Mouse (Mus musculus): ENCODE results near the gene Nol7. TPM values are rescaled to one million over a fixed set of nuclear protein-coding genes. Genes with fewer than 3 reads are reported as not detected.

The Nol7 gene
- polyA plus RNA-seq, 1 experiment, result 101 TPM

DNA sequence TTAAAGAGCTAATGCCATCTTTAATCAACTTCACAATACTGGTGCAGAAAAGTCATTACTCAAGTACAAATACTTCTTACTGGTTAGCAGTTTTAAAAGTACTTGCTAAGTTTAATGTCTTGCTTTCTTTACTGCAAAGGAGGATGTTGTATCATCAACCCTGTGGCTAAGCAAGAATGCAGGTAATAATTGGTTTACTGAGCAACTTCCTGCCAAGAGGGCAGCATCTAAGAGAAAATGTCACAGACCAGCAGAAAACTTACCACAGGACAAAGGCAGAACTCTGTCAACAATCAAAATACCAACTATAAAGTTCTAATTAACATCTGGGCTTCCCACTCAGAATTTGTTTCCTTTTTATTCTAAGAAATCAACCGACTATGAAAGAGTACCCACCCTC is 17.1 kb downstream of the Nol7 start:
- DNase-seq (ENCODE audit: extremely low spot score in 1 of 2, low spot score in 1 of 2), result no peak

DNA sequence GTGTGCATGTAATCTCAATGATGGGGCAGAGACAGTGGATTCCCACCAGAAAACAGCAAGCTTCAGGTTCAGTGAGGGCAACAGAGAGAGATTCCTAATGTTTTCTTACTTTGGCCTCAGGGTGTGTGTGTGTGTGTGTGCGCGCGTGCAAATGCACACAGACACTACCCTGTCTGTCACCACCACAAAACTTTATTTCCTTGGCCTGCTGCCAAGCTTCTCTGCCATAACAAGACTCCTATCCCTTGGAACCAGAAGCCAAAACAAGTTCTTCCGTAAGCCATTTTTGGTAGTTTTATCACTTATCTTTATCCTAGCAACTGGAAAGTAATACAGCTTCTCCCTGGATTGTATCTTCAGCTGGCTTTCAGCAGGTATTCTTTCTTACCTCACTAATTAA is 30.2 kb downstream of the Nol7 start:
- no peak for DNase-seq (ENCODE audit: extremely low spot score in 1 of 2, low spot score in 1 of 2)

DNA sequence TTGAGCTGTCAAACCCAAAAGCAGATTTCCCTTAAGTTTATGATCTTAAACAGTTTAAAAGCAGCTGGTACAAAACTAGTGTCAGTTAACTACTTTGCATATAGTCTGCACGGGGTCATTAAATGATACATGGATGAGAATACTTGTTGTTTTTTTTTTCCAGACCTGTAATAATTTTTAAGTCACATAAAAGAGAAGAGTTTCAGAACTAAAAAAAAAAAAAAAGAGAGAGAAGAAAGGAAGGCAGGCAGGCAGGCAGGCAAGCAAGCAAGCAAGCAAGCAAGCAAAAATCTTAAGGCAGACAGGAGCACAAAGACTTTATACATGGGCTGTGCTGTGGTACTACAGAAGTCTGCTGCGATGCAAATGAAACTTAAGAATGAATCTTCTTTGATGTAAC is 35.2 kb downstream of the Nol7 start:
- no peak for DNase-seq (ENCODE audit: extremely low spot score in 1 of 2, low spot score in 1 of 2)

DNA sequence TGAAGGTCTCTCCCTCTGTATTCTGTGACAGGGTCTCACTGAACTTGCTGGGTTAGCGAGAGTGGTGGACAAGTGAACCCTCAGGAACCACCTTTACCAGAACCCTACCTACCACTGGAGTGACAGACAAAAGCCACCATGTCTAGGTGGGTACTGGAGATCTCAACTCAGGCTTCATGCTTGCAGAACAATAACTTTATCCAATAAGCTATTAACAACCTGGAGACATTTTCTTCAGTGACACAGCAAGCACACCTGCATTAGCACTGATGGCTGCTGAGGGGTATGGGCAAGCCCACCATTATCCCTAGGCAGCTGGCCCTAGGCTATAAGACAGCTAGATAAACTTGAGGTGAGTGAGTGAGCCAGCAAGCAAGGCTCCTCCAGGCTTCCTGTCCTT is 42.2 kb downstream of the Nol7 start:
- DNase-seq (ENCODE audit: extremely low spot score in 1 of 2, low spot score in 1 of 2), result no peak

DNA sequence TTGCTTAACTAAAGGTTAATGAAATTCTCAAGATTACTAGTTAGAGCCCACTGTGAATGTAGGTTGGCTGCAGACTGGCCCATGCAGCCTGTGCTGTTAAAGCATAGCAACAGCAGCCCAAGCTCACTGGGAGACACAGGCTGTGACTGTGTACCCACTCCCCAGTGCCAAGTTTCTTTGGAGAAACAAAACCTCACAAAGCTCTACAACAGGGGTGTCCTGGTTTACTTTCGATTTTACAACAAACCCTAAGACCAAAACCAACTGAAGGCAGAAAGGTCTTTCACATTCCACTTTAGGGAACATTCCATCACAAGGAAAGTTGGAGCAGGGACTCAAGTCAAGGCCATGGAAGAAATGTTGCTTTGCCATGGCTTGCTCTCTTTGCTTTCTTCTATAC is 44.4 kb downstream of the Nol7 start:
- DNase-seq (ENCODE audit: extremely low spot score in 1 of 2, low spot score in 1 of 2), result no peak

DNA sequence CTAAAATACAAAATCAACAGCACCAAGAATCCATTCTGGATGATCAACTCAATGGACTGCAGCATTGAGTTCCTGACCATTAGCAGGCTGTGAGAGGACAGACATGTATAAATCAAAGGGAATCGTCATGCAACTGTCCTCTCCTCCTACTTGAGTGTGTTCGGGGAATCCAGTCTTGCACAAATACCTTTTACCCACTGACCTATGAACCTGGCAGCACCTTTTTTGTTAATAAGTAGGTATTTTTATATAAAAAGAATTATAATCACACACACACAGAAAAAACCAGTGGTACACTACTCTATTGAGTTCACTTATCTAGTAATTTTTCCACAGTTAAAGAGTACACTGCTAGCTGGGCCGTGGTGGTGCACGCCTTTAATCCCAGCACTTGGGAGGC is 45.5 kb downstream of the Nol7 start:
- no peak for DNase-seq (ENCODE audit: extremely low spot score in 1 of 2, low spot score in 1 of 2)

DNA sequence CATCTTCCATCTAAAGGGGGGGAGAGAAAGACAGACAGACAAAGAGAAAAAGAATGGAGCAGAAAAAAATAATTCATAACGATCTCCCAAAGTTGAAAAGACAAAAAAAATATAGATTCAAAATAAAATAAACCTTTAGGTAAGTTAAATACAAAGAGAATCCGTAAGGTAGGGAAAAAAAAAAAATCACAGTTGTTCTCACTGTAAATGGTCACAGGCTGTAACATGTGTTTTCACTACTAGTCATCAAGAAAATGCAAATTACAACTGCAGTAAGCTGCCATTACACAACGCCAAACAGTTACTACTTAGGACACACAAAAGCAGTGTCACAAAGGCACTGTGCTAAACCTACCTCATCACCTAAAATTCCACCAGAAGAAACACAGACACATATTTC is 46.5 kb downstream of the Nol7 start:
- no peak for DNase-seq (ENCODE audit: extremely low spot score in 1 of 2, low spot score in 1 of 2)

DNA sequence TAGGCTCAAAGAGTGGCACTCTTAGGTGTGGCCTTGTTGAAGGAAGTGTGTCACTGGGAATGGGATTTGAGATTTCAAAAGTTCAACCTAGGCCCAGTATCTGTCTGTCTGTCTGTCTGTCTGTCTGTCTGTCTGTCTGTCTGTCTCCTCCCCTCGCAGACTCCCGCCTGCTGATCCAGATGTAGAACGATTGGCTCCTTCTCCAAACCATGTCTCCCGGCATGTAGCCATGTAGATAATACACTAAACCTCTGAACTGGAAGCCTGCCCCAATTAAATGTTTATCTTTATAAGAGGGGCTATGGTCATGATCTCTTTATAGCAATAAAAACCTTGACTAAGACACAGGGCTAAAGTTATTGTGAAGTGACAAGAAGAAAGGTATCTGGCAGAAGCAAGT is 47.6 kb downstream of the Nol7 start:
- DNase-seq (ENCODE audit: extremely low spot score in 1 of 2, low spot score in 1 of 2), result no peak

DNA sequence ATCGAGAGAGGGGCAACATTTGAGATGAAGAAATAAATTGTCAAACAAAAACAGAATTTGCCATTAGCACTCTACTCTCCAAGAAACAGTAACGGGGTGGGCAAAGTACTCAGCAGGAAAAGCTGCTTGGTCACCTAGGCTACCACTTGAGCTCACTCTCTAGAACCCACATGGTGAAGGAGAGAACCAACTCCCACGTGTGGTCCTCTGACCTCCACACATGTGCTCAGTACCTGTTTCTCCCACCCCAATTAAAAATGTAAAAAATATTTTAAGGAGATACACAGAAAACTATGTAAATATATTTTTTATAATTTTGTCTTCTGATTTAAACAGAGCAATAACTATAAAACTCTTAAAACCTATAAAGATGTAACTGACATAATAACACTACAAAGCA is 49.5 kb downstream of the Nol7 start:
- DNase-seq (ENCODE audit: extremely low spot score in 1 of 2, low spot score in 1 of 2), result no peak

DNA sequence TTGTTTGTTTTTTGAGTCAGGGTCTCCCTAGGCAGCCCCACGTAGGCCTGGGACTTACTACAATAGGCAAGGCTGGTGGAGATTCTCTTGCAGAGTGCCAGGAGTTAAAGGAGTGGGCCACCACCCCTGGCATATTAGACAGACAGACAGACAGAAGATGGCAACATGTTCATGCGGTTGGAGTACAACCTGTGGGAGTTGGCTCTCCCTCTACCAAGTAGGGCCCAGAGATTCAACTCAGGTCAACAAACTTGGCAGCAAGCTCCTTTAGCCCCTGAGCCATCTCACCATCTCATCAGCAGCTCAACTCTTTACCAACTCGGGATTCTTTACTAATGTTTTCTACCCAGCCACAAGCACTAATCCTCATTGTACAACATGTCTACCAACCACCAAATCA is 52.5 kb downstream of the Nol7 start:
- no peak for DNase-seq (ENCODE audit: extremely low spot score in 1 of 2, low spot score in 1 of 2)

DNA sequence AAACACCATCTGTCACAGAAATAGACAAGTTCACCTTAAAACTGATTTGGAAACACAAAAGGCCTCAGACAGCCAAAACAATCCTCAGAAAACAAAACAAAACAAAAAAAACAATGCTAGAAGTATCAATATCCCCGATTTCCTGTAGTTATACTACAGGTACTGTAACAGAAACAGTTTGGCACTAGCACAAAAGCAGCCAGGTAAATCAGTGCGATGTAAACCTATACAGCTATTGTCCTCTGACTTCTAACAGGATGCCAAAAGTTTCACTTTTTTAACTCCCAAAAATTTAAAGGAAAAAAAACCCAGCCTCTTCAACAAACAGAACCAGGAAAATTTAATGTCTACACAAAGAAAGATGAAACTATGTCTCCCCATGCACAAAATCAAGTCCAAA is 54.0 kb downstream of the Nol7 start:
- DNase-seq (ENCODE audit: extremely low spot score in 1 of 2, low spot score in 1 of 2), result no peak

DNA sequence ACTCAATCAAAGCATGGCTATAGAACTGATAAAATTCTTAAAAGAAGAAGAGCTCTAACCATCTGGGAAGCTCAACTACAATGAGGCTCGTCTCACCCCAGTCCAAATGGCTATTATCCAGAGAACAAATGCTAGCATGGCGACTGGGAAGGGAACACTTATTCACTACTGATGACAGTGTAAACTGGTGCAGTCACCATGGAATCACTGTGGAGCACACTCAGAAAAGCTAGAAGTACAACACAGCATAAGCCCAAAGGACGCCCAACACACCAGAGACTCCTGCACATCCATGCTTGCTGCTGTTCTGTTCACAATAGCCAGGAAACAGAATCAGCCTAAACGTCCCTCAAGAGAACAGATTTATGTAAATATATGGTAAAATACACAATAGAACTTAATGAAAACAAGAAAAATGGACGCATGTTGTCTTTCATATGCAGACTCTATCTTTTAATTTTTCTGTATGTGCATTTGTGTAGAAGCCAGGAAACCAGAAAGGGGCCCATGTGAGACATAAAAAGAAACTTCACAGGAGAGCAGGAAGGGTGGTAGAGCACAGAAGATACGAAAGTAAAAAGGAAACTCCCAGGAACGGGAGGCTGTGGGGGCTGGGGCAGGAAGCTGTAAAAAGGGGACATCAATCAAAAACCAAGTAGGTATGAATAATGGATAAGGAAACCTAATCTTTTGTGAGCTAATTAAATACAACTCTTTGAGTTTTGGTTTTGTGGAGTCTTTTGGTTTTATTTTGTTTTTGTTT is 54.8 kb downstream of the Nol7 start:
- DNase-seq (ENCODE audit: extremely low spot score in 1 of 2, low spot score in 1 of 2), result no peak

DNA sequence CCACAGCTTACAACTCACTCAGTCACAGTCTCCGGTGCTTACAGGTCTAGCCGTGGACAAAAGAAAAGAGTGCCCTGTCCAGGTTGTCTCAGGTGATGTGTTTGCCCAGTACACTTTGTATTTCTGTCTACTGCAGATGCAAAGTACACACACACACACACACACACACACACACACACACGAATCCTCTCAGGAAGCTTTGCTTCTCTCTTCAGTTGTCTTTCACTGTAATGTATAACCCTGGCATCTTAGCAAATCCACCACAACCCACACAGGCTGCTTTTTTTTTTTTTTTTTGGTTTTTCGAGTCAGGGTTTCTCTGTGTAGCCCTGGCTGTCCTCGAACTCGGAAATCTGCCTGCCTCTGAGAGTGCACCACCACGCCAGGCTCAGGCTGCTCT is 56.2 kb downstream of the Nol7 start:
- no peak for DNase-seq (ENCODE audit: extremely low spot score in 1 of 2, low spot score in 1 of 2)

Other genes starting within 250 kb of the Nol7 start
- gene Tbc1d7, start 226.9 kb upstream of the Nol7 start, polyA plus RNA-seq (2012; rRNA removed), result 31.6 and 35.8 TPM in 2 replicates
- gene Gfod1, start 94.2 kb upstream of the Nol7 start, polyA plus RNA-seq (2012; rRNA removed), result 27.0 and 29.0 TPM in 2 replicates
- gene Sirt5, start 32.9 kb upstream of the Nol7 start, polyA plus RNA-seq (2012; rRNA removed), result 16.4 and 19.5 TPM in 2 replicates
- gene Ranbp9, start 82.9 kb downstream of the Nol7 start, polyA plus RNA-seq (2012; rRNA removed), result 62.0 and 63.5 TPM in 2 replicates
- 24.3 and 24.7 TPM in 2 replicates for gene Mcur1, start 161.8 kb downstream of the Nol7 start, polyA plus RNA-seq (2012; rRNA removed)
- gene Rnf182, start 217.3 kb downstream of the Nol7 start, polyA plus RNA-seq (2012; rRNA removed), result 7.9 and 8.0 TPM in 2 replicates